Mouse (Mus musculus) midbrain, embryonic 11.5 days (tissue): ENCODE measurements around the gene Rps19. TPM values are rescaled to one million over a fixed set of nuclear protein-coding genes. Genes with fewer than 3 reads are reported as not detected.
A peak's percentile ranks its signal among the peaks of the same experiment; 100 is the strongest.
"Not testable (repeated sequence)": the region's sequence is repeated elsewhere in the genome, so short reads cannot be mapped to it uniquely, and the experiment has no call there.

ENCODE experiments used
- ATAC-seq: fragments of 200-750 bp; cut with Nextera tagmentation; 2 replicates; pipeline ENCODE4 v1.8.0; 2017; ENCODE audit warnings: moderate TSS enrichment, moderate library complexity; ENCODE audit not compliant: low FRiP score
- DNase-seq: peaks from one replicate; pipeline ENCODE4 v3.0.0; 2015; ENCODE audit warnings: low spot score; ENCODE audit errors: missing footprints
- H3K27ac ChIP-seq: fragments of 300-500 bp; sonication (generic); 2 replicates; pipeline ENCODE4 v1.5.1; 2014; ENCODE audit warnings: low read depth, low read length
- H3K27me3 ChIP-seq: fragments of 300-500 bp; sonication (generic); 2 replicates; pipeline ENCODE4 v1.6.1; 2014; ENCODE audit warnings: mild to moderate bottlenecking, low read length, moderate library complexity, mixed read lengths; ENCODE audit not compliant: control insufficient read depth, insufficient read depth
- H3K36me3 ChIP-seq: fragments of 300-500 bp; sonication (generic); 2 replicates; pipeline ENCODE4 v1.6.1; 2014; ENCODE audit warnings: mild to moderate bottlenecking, low read length, moderate library complexity, mixed read lengths; ENCODE audit not compliant: control insufficient read depth, insufficient read depth
- H3K4me1 ChIP-seq: fragments of 300-500 bp; sonication (generic); 2 replicates; pipeline ENCODE4 v1.6.1; 2014; ENCODE audit warnings: low read length; ENCODE audit not compliant: control insufficient read depth, insufficient read depth
- H3K4me2 ChIP-seq: fragments of 300-500 bp; sonication (generic); 2 replicates; pipeline ENCODE4 v1.6.1; 2014; ENCODE audit warnings: mild to moderate bottlenecking, moderate library complexity
- H3K4me3 ChIP-seq: fragments of 300-500 bp; sonication (generic); 2 replicates; pipeline ENCODE4 v1.5.1; 2014; ENCODE audit warnings: low read depth, low read length
- H3K9ac ChIP-seq: fragments of 300-500 bp; sonication (generic); 2 replicates; pipeline ENCODE4 v1.6.1; 2014; ENCODE audit warnings: low read length
- H3K9me3 ChIP-seq: fragments of 300-500 bp; sonication (generic); 2 replicates; pipeline ENCODE4 v1.6.1; 2016; ENCODE audit warnings: low read length; ENCODE audit not compliant: control insufficient read depth
- WGBS: fragments of 180-500 bp; shearing (Covaris S2); extraction: QIAGEN DNeasy Blood & Tissue Kit; methylation state at CpG from one replicate; pipeline ENCODE4 v1.1.7; 2014; 5-methylcytosine and 5-hydroxymethylcytosine counted together
- polyA plus RNA-seq: library from polyadenylated mRNA; unstranded; fragments of >200 nt; fragmentation: Nextera tagmentation; extraction: Ambion mirVana; gene quantifications from 2 replicates; pipeline ENCODE4 v1.2.1, GENCODE M21; 2014

Rps19 gene
- polyA plus RNA-seq, result 1,753 and 1,929 TPM in 2 replicates

DNA sequence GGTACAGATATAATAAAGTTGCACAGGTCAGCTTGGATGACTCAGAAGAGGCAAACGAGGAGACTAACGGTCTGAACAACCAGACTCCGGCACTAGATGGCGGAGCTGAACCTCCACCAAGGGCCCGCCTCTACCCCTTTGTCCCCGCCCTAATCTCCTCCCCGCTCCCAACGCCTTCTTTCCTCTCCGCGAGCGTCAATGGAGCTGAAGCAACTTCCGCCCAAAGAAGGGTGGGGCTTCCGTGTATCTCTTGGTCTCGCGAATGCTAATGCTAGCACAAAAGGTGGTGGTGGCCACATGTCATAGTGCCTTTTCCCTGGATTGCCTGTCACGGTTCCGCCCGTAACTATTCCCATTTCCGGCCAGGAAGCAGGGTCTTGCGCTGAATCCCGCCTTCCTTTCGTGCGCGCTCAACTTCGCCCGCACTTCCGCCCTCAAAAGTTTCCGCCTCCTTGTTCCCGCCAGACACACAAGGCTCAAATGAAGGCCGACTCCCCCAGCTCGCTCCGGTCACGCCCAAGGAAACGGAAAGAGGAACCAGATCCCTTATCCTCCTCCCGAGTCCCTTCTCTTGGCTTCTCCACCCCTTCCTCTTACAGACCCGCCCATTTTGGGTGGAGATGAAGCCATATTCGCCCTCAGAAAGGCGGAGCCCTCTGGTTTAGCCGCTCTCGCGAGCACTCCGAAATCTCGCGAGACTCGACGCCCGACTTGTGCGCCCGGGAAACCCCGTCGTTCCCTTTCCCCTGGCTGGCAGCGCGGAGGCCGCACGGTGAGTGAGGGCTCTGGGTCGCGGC, at the start of gene Rps19:
Gene Rps19, plus strand, starts transcription at position 476 of the 797 bp plus-strand sequence.
- Histone ChIP-seq H3K27ac (peak within 1 kb of the TSS; percentile 80), H3K27me3 (no peaks in the 10 kb centered on the region), H3K9ac (peak within 1 kb of the TSS; percentile 100), H3K4me1 (peaks cover 21% of the 10 kb centered on the region), H3K4me2 (peak within 1 kb of the TSS; percentile 80), H3K36me3 (peaks cover 16% of the 10 kb centered on the region), H3K9me3 (no peaks in the 10 kb centered on the region), H3K4me3 (peak within 1 kb of the TSS; percentile 100)
- peak; percentile 100 for DNase-seq
- peak; percentile 93 for ATAC-seq
- WGBS, result under 1% methylated on average over 56 of the region's 57 CpGs

DNA sequence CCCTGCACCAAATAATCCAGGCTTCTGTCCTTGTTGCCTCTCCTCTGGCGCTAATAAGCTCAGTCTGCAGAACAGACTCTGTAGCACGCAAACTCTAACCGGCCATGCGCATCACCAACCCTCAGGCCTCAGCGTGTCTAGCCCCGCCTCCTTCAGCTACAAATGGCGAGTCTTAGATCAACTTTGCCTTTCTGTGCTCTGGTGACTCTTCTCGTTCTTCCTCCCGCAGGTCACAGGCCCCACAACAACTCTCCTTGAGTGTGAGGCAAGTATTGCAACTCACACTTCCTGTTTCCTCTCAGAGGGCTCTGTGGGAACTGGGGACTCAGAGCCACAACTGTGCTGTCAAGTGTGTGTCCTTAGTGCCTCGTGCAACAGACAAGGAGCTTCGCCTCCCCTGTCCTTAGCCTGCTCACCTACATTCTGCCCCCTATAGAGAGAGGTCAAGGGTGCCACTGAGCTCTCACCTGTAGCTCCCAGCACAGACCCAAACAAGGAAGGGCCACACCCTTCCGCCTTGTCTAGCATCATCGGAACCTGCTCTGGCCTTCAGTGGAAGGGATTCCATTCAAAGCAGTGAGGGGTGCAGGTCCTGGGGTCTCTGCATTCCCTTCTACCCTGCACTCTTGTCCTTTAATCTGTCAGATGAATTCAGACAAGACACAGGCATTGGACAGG, 45.3 kb upstream of the Rps19 start:
- H3K9me3 ChIP-seq, DNase-seq, H3K9ac ChIP-seq, H3K4me3 ChIP-seq, H3K4me2 ChIP-seq, ATAC-seq, H3K36me3 ChIP-seq, H3K27ac ChIP-seq, H3K4me1 ChIP-seq, H3K27me3 ChIP-seq: not testable (repeated sequence)
- WGBS, result 70% methylated on average over 11 of the region's 13 CpGs

DNA sequence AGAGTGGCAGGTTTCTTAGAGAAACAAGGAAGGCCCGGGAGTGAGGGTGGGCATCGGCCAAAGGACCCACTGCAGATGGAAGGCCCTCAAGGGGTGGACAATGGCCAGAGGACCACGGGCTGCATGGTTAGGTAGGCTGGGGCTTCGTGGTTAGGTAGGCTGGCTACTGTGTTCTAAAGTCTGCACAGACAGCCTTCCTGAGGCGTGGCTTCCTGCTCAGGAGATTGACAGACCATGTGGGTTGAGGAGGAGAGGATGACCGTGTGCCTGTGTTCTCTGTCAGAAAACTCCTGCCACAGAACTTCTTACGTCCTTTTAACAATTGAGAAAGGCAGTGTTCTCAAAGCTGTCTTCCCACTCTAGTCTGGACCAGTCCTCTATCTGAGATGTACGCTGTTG, 44.8 kb upstream of the Rps19 start:
- H3K36me3 ChIP-seq, result no peaks in the 10 kb centered on the region
- ATAC-seq, result no peak
- no peaks in the 10 kb centered on the region for H3K9me3 ChIP-seq
- no peak overlapping the region for H3K4me3 ChIP-seq
- 81% methylated on average over 8 of the region's 8 CpGs for WGBS
- H3K4me2 ChIP-seq, result no peak overlapping the region
- no peaks in the 10 kb centered on the region for H3K4me1 ChIP-seq
- no peak overlapping the region for H3K27ac ChIP-seq
- H3K9ac ChIP-seq, result no peak overlapping the region
- no peaks in the 10 kb centered on the region for H3K27me3 ChIP-seq
- DNase-seq, result no peak

DNA sequence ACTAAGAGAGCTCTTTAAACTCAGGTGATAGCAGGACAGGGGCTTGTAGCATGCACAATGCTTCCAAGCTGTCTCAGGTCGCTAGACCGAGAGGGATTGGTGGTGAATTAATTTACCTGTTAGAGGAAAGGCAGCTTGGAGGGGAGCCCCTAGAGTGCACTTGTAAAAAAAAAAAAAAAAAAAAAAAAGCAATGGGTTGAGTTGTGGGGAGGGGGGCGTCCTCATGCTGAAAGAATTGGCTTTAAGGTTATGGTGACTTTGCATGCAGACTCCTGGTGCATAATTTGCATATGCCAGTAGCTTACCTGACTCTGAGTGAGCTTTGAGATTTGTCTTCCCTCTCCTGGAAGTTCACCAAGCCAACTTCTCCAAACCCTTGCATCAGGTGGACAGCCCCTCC, 43.8 kb upstream of the Rps19 start:
- DNase-seq (no peak), ATAC-seq (no peak)
- Histone ChIP-seq H3K27me3 (no peaks in the 10 kb centered on the region), H3K9ac (no peak overlapping the region), H3K9me3 (no peaks in the 10 kb centered on the region), H3K36me3 (no peaks in the 10 kb centered on the region), H3K4me2 (no peak overlapping the region), H3K27ac (no peak overlapping the region), H3K4me3 (no peak overlapping the region), H3K4me1 (no peaks in the 10 kb centered on the region)
- WGBS, result 71% methylated on average over 3 of the region's 3 CpGs

DNA sequence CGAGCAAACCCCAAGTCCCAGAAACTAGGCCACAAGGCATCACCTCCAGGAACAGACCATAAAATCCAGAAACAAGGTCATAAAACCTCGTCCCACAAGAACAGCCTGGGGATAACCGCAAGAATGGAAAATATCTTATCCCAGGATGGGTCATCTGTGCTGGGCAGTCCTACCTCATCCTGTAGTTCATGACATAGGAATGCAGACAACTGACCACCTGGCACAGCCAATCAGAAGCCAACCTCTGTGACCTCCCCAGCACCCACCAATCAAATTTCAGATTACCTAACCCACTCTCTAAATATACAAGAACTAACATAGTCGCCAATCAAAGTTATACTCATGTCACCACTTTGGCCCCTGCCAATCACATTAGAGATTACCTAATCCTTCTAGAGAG, 43.2 kb upstream of the Rps19 start:
- Histone ChIP-seq H3K9me3 (no peaks in the 10 kb centered on the region), H3K9ac (no peak overlapping the region), H3K4me3 (no peak overlapping the region), H3K27ac (no peak overlapping the region), H3K4me2 (no peak overlapping the region), H3K27me3 (no peaks in the 10 kb centered on the region), H3K36me3 (no peaks in the 10 kb centered on the region), H3K4me1 (no peaks in the 10 kb centered on the region)
- 73% methylated on average over 4 of the region's 4 CpGs for WGBS
- ATAC-seq (no peak), DNase-seq (no peak)

DNA sequence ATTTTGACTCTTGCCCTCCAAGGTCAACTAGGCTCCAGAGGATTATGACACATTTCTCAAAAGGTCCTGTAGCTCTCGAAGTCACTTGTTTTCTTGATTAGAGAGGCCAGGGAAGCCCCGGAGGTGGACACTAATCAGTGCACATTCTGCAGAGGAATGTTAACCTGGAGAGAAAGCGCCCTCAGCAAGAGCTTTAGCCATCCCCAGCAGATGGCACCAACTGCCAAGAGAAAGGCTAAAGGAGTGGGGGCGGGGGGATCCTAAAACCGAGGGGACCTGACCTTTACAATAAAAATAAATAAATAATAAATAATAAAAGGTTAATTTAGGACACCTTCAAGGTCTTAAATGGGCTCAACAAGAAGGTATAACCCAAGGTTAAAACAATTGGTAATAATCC, 40.0 kb upstream of the Rps19 start:
- H3K4me3 ChIP-seq, result no peak overlapping the region
- H3K27ac ChIP-seq, result no peak overlapping the region
- ATAC-seq (no peak), DNase-seq (no peak)
- no peak overlapping the region for H3K4me2 ChIP-seq
- no peaks in the 10 kb centered on the region for H3K27me3 ChIP-seq
- no peak overlapping the region for H3K9ac ChIP-seq
- H3K4me1 ChIP-seq, result no peaks in the 10 kb centered on the region
- no peaks in the 10 kb centered on the region for H3K36me3 ChIP-seq
- 40% methylated on average over 5 of the region's 5 CpGs for WGBS
- no peaks in the 10 kb centered on the region for H3K9me3 ChIP-seq

DNA sequence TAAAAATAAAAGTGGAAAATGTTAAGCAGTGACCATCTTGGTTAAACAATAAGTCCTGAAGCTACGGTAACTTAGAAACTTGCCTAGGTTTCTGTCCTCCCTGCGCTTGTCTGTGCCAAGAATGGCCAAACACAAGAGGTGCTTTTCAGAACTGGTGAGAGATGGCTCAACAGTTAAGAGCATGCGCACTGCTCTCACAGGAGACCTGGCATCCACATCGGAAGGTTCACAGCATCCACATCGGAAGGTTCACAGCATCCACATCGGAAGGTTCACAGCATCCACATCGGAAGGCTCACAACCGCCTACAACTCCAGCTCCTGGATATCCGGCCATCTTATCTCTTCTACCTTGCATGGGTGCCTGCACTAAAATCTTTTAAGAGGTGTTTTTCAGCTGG, 39.0 kb upstream of the Rps19 start:
- Histone ChIP-seq H3K36me3 (no peaks in the 10 kb centered on the region), H3K4me3 (no peak overlapping the region), H3K27ac (no peak overlapping the region), H3K9me3 (no peaks in the 10 kb centered on the region), H3K4me1 (no peaks in the 10 kb centered on the region), H3K4me2 (no peak overlapping the region), H3K27me3 (no peaks in the 10 kb centered on the region), H3K9ac (no peak overlapping the region)
- no peak for DNase-seq
- WGBS, result 82% methylated on average over 9 of the region's 9 CpGs
- no peak for ATAC-seq

DNA sequence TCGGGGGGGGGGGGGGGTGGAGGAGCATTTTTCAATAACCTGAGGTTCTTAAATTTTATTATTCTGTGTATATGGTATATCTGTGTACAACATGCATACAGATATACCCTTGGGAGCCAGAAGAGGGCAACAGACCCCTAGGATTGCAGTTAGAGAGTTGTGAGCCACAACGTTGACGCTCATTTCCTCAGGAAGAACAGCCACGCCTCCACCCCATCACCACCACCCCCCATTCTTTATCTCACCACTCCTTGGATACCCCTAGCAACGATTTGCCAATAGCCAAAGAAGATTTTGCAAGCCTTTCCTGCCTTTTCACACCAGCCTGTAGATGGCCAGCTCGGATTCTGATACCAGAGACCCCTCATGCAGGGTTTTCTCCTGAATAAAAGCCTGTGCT, 38.5 kb upstream of the Rps19 start:
- no peak overlapping the region for H3K9ac ChIP-seq
- no peaks in the 10 kb centered on the region for H3K27me3 ChIP-seq
- H3K4me3 ChIP-seq, result no peak overlapping the region
- H3K27ac ChIP-seq, result no peak overlapping the region
- peak; percentile 58 for ATAC-seq
- H3K36me3 ChIP-seq, result no peaks in the 10 kb centered on the region
- no peaks in the 10 kb centered on the region for H3K4me1 ChIP-seq
- DNase-seq, result peak; percentile 88
- WGBS, result 8% methylated on average over 6 of the region's 6 CpGs
- H3K9me3 ChIP-seq, result no peaks in the 10 kb centered on the region
- H3K4me2 ChIP-seq, result no peak overlapping the region

DNA sequence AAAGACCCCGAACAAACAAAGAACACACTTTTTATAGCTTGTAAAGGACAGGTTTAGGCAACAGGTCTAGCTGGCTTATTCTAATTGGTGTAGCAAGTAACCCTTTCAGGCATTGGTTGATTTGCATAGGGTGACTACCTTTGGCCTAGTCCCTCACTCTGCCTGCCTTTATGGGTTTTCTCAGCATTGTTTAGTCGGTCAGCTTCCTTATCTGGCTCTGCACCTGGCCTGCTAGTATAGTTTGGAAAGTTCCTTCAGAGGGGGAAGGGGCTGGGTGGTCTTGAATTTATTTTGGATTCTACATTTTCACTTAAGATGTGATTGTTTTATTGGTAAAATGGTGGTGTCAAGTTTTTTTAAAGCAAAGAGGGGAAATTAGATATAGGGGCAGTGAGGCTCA, 37.6 kb upstream of the Rps19 start:
- not testable (repeated sequence) for ATAC-seq, H3K27ac ChIP-seq, H3K36me3 ChIP-seq, H3K4me1 ChIP-seq, H3K4me2 ChIP-seq, H3K4me3 ChIP-seq, H3K27me3 ChIP-seq, H3K9me3 ChIP-seq, H3K9ac ChIP-seq, DNase-seq
- WGBS, result 40% methylated on average over 2 of the region's 2 CpGs
